Mouse (Mus musculus) liver, adult (tissue): Measurements from ENCODE around the gene BC037034.

Experiments
- GATA4 ChIP-seq: IDR thresholded peaks from 2 replicates; pipeline ENCODE4 v1.6.1; 2014; ENCODE audit warnings: mild to moderate bottlenecking, low read length; ENCODE audit not compliant: insufficient replicate concordance

Gene BC037034

DNA sequence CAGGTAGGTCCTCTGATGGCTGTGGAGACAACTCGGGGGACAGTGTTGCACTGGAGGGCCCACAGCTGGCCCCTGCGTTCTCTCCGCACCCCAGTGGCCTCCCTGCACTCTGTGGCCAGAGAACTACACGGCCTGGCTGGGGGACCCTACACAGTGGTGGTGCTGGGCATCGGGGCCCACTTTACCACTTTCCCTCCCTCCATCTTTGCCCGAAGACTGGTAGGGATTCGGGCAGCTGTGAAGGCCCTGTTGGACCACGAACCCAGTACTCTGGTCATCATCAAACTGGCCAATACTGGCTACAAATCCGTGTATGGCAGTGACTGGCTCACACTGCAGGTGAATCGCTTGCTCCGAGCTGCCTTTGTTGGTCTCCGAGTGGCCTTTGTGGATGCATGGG, 12.7 kb downstream of the BC037034 start:
- no peak for TF ChIP-seq GATA4

GRCm38 (mm10) chr5:138241511-138241910, 22.3 kb downstream of the BC037034 start:
- no peak for TF ChIP-seq GATA4

DNA sequence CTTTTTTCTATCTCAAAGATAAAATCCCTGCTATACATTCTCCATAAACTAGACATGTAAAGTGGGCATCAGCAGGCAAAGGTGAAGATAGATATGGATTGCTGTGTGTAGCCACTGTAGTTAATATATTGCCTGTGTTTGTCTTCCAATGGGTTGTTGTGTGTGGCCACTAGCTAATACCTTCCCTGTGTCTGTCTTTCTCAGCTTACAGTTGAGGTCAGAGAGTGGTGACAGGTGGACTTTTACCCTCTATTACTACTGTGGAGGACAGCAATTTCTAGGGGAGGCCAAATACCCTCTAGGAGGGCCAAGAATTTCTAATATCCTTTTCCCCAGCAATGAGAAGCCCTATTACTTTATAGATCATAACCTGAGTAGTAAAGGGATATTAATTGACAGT, 29.6 kb downstream of the BC037034 start:
- TF ChIP-seq GATA4 = no peak

- TF ChIP-seq GATA4 = no peak
Observed at GRCm38 (mm10) chr5:138233778-138234177, 30.1 kb downstream of the BC037034 start.

DNA sequence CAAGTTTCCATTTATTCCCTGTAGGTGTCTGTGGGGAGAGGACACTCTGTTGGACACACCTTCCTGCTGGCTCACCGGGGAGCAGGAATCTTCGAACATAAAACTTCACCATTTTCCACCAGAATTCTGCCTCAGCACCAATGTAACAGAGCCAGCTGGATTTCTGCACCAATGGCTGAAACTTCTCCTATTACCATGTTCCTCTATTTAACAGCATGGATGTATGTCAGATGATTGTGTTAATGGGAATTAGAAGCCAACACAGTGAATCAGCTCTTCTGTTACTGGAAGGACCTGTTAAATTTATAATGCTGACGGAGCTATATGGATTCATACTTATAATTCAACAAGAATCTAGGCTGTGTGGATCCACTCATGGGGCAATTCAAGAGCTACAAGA, 34.3 kb downstream of the BC037034 start:
- TF ChIP-seq GATA4 = no peak

GRCm38 (mm10) chr5:138228026-138228425, 35.8 kb downstream of the BC037034 start:
- TF ChIP-seq GATA4 = no peak

DNA sequence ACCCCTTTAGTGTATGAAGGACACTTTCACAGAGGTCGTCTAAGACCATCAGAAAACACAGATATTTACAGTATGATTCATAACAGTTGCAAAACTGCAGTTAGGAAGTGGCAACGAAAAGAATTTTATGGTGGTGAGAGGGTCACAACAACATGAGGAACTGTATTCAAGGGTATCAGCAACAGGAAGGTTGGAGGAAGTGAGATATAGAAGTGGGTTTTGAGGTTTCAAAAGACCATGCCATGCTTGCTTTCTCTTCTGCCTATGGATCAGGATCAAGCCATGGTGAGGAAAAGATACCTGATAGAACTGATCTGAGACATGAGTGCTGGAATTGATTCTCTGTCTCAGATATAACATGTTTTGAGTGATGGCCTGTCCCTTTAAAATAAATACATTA, 36.5 kb downstream of the BC037034 start:
- TF ChIP-seq GATA4 = no peak

DNA sequence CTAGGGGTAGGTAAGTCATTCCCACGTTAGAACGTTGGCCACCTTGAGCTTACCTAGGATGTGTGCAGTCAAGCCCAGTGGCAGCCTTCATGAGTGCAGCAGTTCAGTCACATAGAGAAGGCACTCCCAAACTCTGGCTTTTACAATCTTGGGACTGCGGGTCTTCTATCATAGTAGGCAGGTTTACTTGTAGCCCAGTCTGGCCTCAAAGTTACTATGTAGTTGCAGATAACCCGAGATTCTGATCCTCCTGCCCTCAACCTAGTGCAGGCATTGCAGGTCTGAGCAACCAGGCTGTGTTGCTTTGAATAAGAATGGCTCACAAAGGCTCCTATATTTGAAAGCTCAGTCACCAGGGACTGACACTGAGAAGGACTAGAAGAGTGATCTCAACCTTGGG, 37.3 kb downstream of the BC037034 start:
- TF ChIP-seq GATA4 = no peak

DNA sequence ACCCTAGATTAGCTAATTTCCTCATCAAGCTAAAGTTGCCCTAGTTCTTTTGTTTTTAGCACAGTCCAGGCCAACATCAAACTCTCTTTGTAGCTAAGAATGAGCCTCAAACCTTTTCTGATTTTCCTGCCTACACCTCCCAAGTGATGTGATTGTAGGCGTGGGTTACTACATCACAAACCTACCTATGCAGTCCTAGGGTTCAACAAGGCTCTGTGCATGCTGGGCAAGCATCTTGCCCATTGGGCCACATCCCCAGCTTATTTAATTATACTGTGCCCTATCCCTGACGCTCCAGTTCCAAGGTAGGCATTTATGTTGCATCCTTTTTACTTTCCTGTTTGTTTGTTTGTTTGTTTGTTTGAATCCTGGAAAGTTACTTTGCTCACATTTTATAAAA, 38.1 kb downstream of the BC037034 start, which contains the start of gene Nxpe5:
TSS of gene Nxpe5 (plus strand) at position 199 of the 400 bp plus-strand sequence.
- no peak for TF ChIP-seq GATA4

- no peak for TF ChIP-seq GATA4
Observed at GRCm38 (mm10) chr5:138223287-138223686, 40.5 kb downstream of the BC037034 start.

DNA sequence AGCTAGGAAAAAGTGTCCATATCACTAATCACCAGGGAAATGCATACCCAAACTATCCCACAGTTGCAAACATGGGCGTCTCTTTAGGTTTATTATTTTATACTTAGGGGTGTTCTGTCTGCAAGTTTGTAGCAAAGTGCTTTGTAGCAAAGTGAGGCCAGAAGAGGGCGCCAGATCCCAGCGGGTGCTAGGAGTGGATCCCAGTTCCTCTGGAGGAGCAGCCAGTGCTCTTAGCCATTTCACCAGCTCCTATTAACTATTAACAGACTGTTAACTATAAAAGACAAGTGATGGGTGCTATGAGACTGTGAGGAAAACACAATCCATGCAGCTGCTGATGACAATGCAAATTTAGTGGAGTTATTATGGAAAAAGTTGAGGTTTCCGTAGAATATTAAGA, 41.7 kb downstream of the BC037034 start:
- no peak for TF ChIP-seq GATA4

DNA sequence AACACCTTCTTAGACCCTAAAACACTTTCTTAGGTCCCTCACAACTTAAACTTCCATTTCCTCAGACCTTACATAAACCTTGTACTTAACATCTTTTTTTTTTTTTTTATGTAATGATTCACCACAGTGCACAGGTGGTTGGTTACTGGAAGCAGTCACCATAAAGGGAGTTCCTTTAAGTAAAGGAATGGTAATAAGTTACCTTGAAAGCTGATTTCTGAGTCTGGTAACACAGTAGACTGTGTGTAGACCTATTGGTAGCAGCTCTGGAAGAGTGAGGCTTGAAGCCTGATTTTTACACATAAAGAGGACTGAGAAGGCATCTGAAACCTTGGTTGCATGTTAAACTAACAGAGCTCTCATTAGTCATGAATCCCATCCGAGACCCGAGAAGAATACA, 44.0 kb downstream of the BC037034 start:
- TF ChIP-seq GATA4 = no peak
